ENCODE assay signal across 1 mouse cellular context in the genomic region with DNA sequence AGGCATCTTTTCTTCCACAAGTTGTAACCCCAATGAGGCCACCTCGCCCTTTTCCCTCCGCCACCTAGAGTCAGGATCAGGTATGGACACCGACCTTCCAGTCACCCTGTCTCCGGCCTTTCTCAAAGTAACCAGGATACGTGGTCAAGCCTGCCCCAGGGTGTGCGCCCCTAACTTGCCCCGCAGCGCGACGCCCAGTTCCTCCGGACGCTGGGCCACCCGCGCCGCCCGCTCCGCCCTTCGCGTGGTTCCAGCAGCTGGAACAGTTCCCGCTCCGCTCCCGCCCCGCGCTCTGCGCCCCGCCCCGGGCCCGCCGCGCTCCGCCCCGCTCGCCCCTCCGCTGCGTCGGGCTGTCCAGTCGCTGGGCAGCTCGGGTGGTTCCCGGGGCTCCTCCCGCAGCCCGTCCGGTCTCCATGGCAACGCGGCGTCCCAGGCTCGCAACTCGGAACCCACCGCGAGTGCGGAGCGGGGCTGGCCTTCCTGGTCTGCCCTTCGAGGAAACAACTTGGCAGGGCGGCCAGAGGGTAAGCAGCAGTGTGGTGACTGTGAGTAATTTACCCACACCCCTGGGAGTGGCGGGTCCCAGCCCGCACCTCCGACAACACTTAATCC.
TF ChIP-seq lines count a peak whose summit lies in the region.

No protein-coding gene starts in this region.

TF ChIP-seq in myocyte, 11 proteins besides CTCF, POLR2A, EP300 and RAD21 (continued from another document):
- TF ChIP-seq TCF12 (IDR thresholded peaks at IDR 0.05; ENCODE audit: insufficient read depth, poor library complexity, severe bottlenecking), result no peak
- TF ChIP-seq CEBPB (IDR thresholded peaks at IDR 0.05; ENCODE audit: insufficient read depth, poor library complexity, severe bottlenecking), result no peak
- no peak for TF ChIP-seq E2F4 (IDR thresholded peaks at IDR 0.05; ENCODE audit: insufficient read depth)
- no peak for TF ChIP-seq REST (IDR thresholded peaks at IDR 0.05; ENCODE audit: insufficient read depth, insufficient read length)
